Mouse (Mus musculus) forebrain, embryonic 11.5 days (tissue): ENCODE measurements around the gene Ralgapa1. TPM values are rescaled to one million over a fixed set of nuclear protein-coding genes. Genes with fewer than 3 reads are reported as not detected.

Experiments
- ATAC-seq: fragments of 200-750 bp; cut with Nextera tagmentation; replicated peaks from 2 replicates; pipeline ENCODE4 v1.8.0; 2017; ENCODE audit warnings: moderate TSS enrichment; ENCODE audit not compliant: low FRiP score
- DNase-seq: peaks from one replicate; pipeline ENCODE4 v3.0.0-alpha.2; 2017; ENCODE audit warnings: low spot score
- H3K27ac ChIP-seq: fragments of 300-500 bp; sonication (generic); 2 replicates; pipeline ENCODE4 v1.5.1; 2014; ENCODE audit warnings: low read depth, low read length
- H3K27me3 ChIP-seq: fragments of 300-500 bp; sonication (generic); 2 replicates; pipeline ENCODE4 v1.6.1; 2014; ENCODE audit warnings: mild to moderate bottlenecking, low read length, mixed read lengths; ENCODE audit not compliant: control insufficient read depth, insufficient read depth
- H3K36me3 ChIP-seq: fragments of 300-500 bp; sonication (generic); 2 replicates; pipeline ENCODE4 v1.6.1; 2014; ENCODE audit warnings: mild to moderate bottlenecking, low read length, moderate library complexity, mixed read lengths; ENCODE audit not compliant: control insufficient read depth, insufficient read depth
- H3K4me1 ChIP-seq: fragments of 300-500 bp; sonication (generic); replicated peaks from 2 replicates; pipeline ENCODE4 v1.6.1; 2014; ENCODE audit warnings: low read length, mixed read lengths; ENCODE audit not compliant: control insufficient read depth, insufficient read depth
- H3K4me2 ChIP-seq: fragments of 300-500 bp; sonication (generic); 2 replicates; pipeline ENCODE4 v1.6.1; 2014; ENCODE audit warnings: low read depth, mild to moderate bottlenecking, low read length, moderate library complexity, mixed read lengths; ENCODE audit not compliant: severe bottlenecking
- H3K4me3 ChIP-seq: fragments of 300-500 bp; sonication (generic); 2 replicates; pipeline ENCODE4 v1.5.1; 2014; ENCODE audit warnings: low read depth, low read length
- H3K9ac ChIP-seq: fragments of 300-500 bp; sonication (generic); 2 replicates; pipeline ENCODE4 v1.6.1; 2014; ENCODE audit warnings: low read length
- H3K9me3 ChIP-seq: fragments of 300-500 bp; sonication (generic); 2 replicates; pipeline ENCODE4 v1.6.1; 2016; ENCODE audit warnings: low read length, mixed read lengths; ENCODE audit not compliant: control insufficient read depth
- WGBS: fragments of 180-500 bp; shearing (Covaris S2); extraction: QIAGEN DNeasy Blood & Tissue Kit; methylation state at CpG from one replicate; pipeline ENCODE4 v1.1.7; 2014; 5-methylcytosine and 5-hydroxymethylcytosine counted together
- polyA plus RNA-seq: library from polyadenylated mRNA; unstranded; fragments of >200 nt; fragmentation: Nextera tagmentation; extraction: Ambion mirVana; gene quantifications from 2 replicates; pipeline ENCODE4 v1.2.1, GENCODE M21; 2014

The Ralgapa1 gene
- polyA plus RNA-seq, 1 experiment from 2014 or later: 17.9 TPM

DNA sequence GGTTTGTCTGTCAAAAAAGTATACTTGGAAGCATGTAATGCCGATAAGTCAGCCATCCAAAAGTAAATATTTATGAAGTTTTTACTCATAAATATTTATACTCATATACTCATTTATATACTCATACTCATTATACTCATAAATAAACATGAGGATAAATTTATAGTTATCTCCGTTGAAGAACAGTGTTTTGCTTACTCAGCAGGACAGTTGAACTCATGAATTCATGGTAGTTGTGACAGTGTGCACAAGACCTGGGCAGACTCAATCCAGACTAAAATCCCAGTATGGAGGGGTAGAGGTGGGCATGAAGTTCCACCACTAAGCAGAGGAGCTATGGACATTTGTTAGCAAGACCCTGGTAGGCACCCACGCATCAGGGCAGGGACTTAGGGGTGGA is 16.5 kb upstream of the Ralgapa1 start:
- no peak overlapping the region for H3K9ac ChIP-seq
- no peak for DNase-seq
- peak overlapping the region; percentile 78 for H3K4me3 ChIP-seq
- H3K27ac ChIP-seq: no peak overlapping the region
- no peak for ATAC-seq
- no peaks in the 10 kb centered on the region for H3K27me3 ChIP-seq
- WGBS: 86% methylated on average over 3 of the region's 3 CpGs
- peak overlapping the region; percentile 70; the same call in 1 of the 2 replicates for H3K4me2 ChIP-seq
- H3K36me3 ChIP-seq: no peaks in the 10 kb centered on the region
- H3K9me3 ChIP-seq: no peaks in the 10 kb centered on the region
- no peaks in the 10 kb centered on the region for H3K4me1 ChIP-seq

DNA sequence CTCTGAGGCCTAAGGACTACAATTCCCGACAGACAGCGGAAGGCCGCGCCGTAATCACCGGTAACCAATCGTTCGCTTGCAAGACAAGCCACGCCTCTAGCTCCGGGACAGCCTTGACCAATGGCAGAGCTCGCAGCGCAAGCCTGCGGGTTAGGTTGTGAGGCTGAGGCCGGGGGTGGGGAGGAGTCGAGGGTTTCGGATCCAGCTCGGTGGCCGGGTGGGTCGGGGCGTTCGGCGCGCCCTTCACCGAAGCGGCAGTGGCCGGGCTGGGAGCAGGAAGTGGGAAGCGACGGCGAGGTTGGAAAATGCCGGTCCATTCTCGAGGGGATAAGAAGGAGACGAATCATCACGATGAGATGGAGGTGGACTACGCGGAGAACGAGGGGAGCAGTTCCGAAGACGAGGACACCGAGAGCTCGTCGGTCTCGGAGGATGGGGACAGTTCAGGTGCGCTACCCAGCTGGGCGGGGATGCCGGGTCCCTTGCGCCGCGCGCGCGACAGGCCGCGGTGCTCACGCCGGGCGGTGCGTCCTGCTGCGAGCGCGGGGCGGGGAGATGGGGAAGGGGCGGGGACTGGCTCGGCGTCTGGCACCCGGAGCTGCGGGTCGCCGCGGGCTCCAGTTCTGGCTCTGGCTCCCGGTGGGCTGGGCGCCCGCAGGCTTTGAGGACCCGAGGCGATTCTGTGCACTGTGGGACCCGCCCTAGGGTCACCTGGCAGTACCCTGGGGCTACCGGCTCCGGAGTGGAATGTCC is 15.4 kb upstream of the Ralgapa1 start, which contains the start of gene Brms1l:
Gene Brms1l (plus strand): TSS at position 126 of the 753 bp plus-strand sequence.
- under 1% methylated on average over 77 of the region's 77 CpGs for WGBS
- Histone ChIP-seq H3K27me3 (no peaks in the 10 kb centered on the region), H3K36me3 (no peaks in the 10 kb centered on the region), H3K4me2 (peak within 1 kb of the TSS; percentile 70), H3K9ac (peak within 1 kb of the TSS; percentile 86), H3K27ac (peak within 1 kb of the TSS; percentile 81), H3K4me3 (peak within 1 kb of the TSS; percentile 78), H3K9me3 (no peaks in the 10 kb centered on the region), H3K4me1 (no peaks in the 10 kb centered on the region)
- DNase-seq: peak; percentile 97
- ATAC-seq: peak; percentile 99

- H3K4me1 ChIP-seq: no peaks in the 10 kb centered on the region
- peak overlapping the region; percentile 51 for H3K4me2 ChIP-seq
- H3K27ac ChIP-seq: no peak overlapping the region
- peak overlapping the region; percentile 78 for H3K4me3 ChIP-seq
- no peak for DNase-seq
- H3K9ac ChIP-seq: peak overlapping the region; percentile 39
- no peak for ATAC-seq
- no peaks in the 10 kb centered on the region for H3K27me3 ChIP-seq
- H3K9me3 ChIP-seq: no peaks in the 10 kb centered on the region
- WGBS: 2% methylated on average over 6 of the region's 6 CpGs
- no peaks in the 10 kb centered on the region for H3K36me3 ChIP-seq
Measured at GRCm38 (mm10) chr12:55835857-55836198, 14.9 kb upstream of the Ralgapa1 start.

- Histone ChIP-seq H3K27ac (no peak overlapping the region), H3K4me3 (no peak overlapping the region), H3K9me3 (no peaks in the 10 kb centered on the region), H3K4me2 (no peak overlapping the region), H3K36me3 (no peaks in the 10 kb centered on the region), H3K9ac (no peak overlapping the region), H3K27me3 (no peaks in the 10 kb centered on the region), H3K4me1 (no peaks in the 10 kb centered on the region)
- WGBS: 89% methylated on average over 8 of the region's 8 CpGs
- DNase-seq (no peak), ATAC-seq (no peak)
Measured at GRCm38 (mm10) chr12:55834891-55835290, 13.9 kb upstream of the Ralgapa1 start.

GRCm38 (mm10) chr12:55833906-55834625 is 13.1 kb upstream of the Ralgapa1 start:
- H3K4me3 ChIP-seq: no peak overlapping the region
- no peak overlapping the region for H3K27ac ChIP-seq
- H3K36me3 ChIP-seq: no peaks in the 10 kb centered on the region
- DNase-seq: no peak
- no peaks in the 10 kb centered on the region for H3K9me3 ChIP-seq
- no peak overlapping the region for H3K9ac ChIP-seq
- H3K4me2 ChIP-seq: no peak overlapping the region
- WGBS: 70% methylated on average over 9 of the region's 9 CpGs
- H3K4me1 ChIP-seq: no peaks in the 10 kb centered on the region
- no peaks in the 10 kb centered on the region for H3K27me3 ChIP-seq
- ATAC-seq: no peak

GRCm38 (mm10) chr12:55832961-55833360 is 12.0 kb upstream of the Ralgapa1 start:
- Histone ChIP-seq H3K36me3 (no peaks in the 10 kb centered on the region), H3K27ac (no peak overlapping the region), H3K9me3 (no peaks in the 10 kb centered on the region), H3K4me3 (no peak overlapping the region), H3K9ac (no peak overlapping the region), H3K4me1 (no peaks in the 10 kb centered on the region), H3K4me2 (no peak overlapping the region), H3K27me3 (no peaks in the 10 kb centered on the region)
- DNase-seq: no peak
- ATAC-seq: no peak

GRCm38 (mm10) chr12:55831101-55831500 is 10.1 kb upstream of the Ralgapa1 start:
- Histone ChIP-seq H3K36me3 (no peaks in the 10 kb centered on the region), H3K27ac (no peak overlapping the region), H3K9ac (no peak overlapping the region), H3K4me2 (no peak overlapping the region), H3K4me1 (no peaks in the 10 kb centered on the region), H3K4me3 (no peak overlapping the region), H3K27me3 (no peaks in the 10 kb centered on the region), H3K9me3 (no peaks in the 10 kb centered on the region)
- ATAC-seq (no peak), DNase-seq (peak; percentile 71)
- WGBS: 15% methylated on average over 2 of the region's 2 CpGs

GRCm38 (mm10) chr12:55825537-55825936 is 4.6 kb upstream of the Ralgapa1 start:
- Histone ChIP-seq H3K9ac (no peak overlapping the region), H3K4me1 (no peaks in the 10 kb centered on the region), H3K9me3 (no peaks in the 10 kb centered on the region), H3K27me3 (no peaks in the 10 kb centered on the region), H3K27ac (no peak overlapping the region), H3K4me3 (no peak overlapping the region), H3K4me2 (no peak overlapping the region), H3K36me3 (no peaks in the 10 kb centered on the region)
- 79% methylated on average over 2 of the region's 2 CpGs for WGBS
- no peak for DNase-seq
- ATAC-seq: no peak
